Mouse (Mus musculus) limb, embryonic 14.5 days (tissue): ENCODE results near the gene Gm28048. TPM values are rescaled to one million over a fixed set of nuclear protein-coding genes. Genes with fewer than 3 reads are reported as not detected.

Experiments used
- ATAC-seq: fragments of 200-750 bp; cut with Nextera tagmentation; 2 replicates; pipeline ENCODE4 v1.8.0; 2017; ENCODE audit warnings: low read depth, moderate number of reproducible peaks, moderate TSS enrichment; ENCODE audit not compliant: low FRiP score
- DNase-seq: peaks from one replicate; pipeline ENCODE4 v3.0.0-alpha.2; 2015; ENCODE audit warnings: low spot score
- H3K27ac ChIP-seq: fragments of 300-500 bp; sonication (generic); replicated peaks from 2 replicates; pipeline ENCODE4 v1.5.1; 2014; ENCODE audit warnings: low read depth, mild to moderate bottlenecking, low read length, moderate library complexity, mixed read lengths
- H3K27me3 ChIP-seq: fragments of 300-500 bp; sonication (generic); 2 replicates; pipeline ENCODE4 v1.6.1; 2014; ENCODE audit warnings: low read length, mixed read lengths; ENCODE audit not compliant: control insufficient read depth, insufficient read depth
- H3K36me3 ChIP-seq: fragments of 300-500 bp; sonication (generic); 2 replicates; pipeline ENCODE4 v1.6.1; 2014; ENCODE audit warnings: mild to moderate bottlenecking, low read length, moderate library complexity, mixed read lengths; ENCODE audit not compliant: control insufficient read depth, insufficient read depth
- H3K4me1 ChIP-seq: fragments of 300-500 bp; sonication (generic); 2 replicates; pipeline ENCODE4 v1.6.1; 2014; ENCODE audit warnings: antibody characterized with exemption, low read length, mixed read lengths; ENCODE audit not compliant: control insufficient read depth, insufficient read depth
- H3K4me2 ChIP-seq: fragments of 300-500 bp; sonication (generic); replicated peaks from 2 replicates; pipeline ENCODE4 v1.6.1; 2014; ENCODE audit warnings: low read depth, mild to moderate bottlenecking, low read length, moderate library complexity; ENCODE audit not compliant: severe bottlenecking
- H3K4me3 ChIP-seq: fragments of 300-500 bp; sonication (generic); replicated peaks from 2 replicates; pipeline ENCODE4 v1.5.1; 2014; ENCODE audit warnings: low read length
- H3K9ac ChIP-seq: fragments of 300-500 bp; sonication (generic); 2 replicates; pipeline ENCODE4 v1.6.1; 2014; ENCODE audit warnings: mild to moderate bottlenecking, low read depth, low read length, moderate library complexity; ENCODE audit not compliant: severe bottlenecking
- H3K9me3 ChIP-seq: fragments of 300-500 bp; sonication (generic); 2 replicates; pipeline ENCODE4 v1.6.1; 2016; ENCODE audit warnings: low read length; ENCODE audit not compliant: control insufficient read depth
- POLR2A ChIP-seq: fragments of 200-500 bp; IDR thresholded peaks from 2 replicates; pipeline ENCODE4 v1.8.0; 2012; ENCODE audit warnings: inconsistent platforms, mild to moderate bottlenecking, moderate library complexity, borderline replicate concordance; ENCODE audit not compliant: insufficient read depth, insufficient read length; ENCODE audit errors: extremely low read depth
- WGBS: fragments of 180-500 bp; shearing (Covaris S2); extraction: QIAGEN DNeasy Blood & Tissue Kit; methylation state at CpG from one replicate; pipeline ENCODE4 v1.1.7; 2014; 5-methylcytosine and 5-hydroxymethylcytosine counted together
- polyA plus RNA-seq, 2 experiments: library from polyadenylated mRNA; depleted of rRNA in 1 of 2; stranded (reverse) in 1 of 2; unstranded in 1 of 2; fragments of >200 nt; fragmentation: Nextera tagmentation in 1 of 2; extraction: Ambion mirVana in 1 of 2; gene quantifications; 2 replicates each; pipeline versions ENCODE4 v1.2.1 to v1.2.3; 2012 to 2014

The Gm28048 gene
- polyA plus RNA-seq, 2 experiments, result 2.4 to 10.4 TPM

- H3K27ac ChIP-seq, result no peak overlapping the region
- no peaks in the 10 kb centered on the region for H3K9me3 ChIP-seq
- H3K9ac ChIP-seq, result no peak overlapping the region
- ATAC-seq (no peak), DNase-seq (no peak)
- H3K27me3 ChIP-seq, result no peaks in the 10 kb centered on the region
- H3K4me1 ChIP-seq, result no peaks in the 10 kb centered on the region
- no peak for TF ChIP-seq POLR2A
- no peaks in the 10 kb centered on the region for H3K36me3 ChIP-seq
- H3K4me2 ChIP-seq, result no peak overlapping the region
- WGBS, result 94% methylated on average over 14 of the region's 14 CpGs
- no peak overlapping the region for H3K4me3 ChIP-seq
Observed at GRCm38 (mm10) chr11:23020841-23021240, 39.0 kb upstream of the Gm28048 start.

DNA sequence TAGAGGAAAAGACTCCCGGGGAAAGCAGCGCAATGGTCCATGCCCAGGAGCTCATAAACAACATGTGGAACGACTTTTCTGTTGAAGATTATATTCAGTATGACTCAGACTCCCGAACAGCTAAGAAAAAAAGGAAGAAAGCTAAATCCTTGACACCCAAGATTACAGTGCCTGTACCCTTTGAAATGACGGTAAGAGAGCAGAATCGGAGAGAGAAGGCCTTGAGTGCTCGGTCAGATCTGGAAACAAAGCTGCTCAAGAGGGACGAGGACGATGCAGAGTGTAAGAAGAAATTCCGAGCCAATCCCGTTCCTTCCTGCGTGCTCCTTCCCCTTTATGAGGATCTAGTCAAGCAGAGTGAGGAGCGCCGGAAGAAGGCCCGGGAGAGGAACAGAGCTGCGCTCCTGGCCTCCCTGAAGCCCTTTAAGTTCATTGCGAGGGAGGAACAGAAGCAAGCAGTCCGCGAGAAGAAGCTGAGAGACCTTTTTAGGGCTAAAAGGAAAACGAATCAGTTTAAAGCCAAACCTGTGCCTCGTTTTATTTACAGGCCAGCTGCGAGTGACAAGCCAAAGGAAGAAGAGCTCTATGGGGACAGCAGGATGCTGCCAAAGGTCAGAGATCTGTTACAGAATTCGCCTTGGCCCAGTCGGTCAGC is 38.4 kb upstream of the Gm28048 start:
- DNase-seq, result no peak
- Histone ChIP-seq H3K4me2 (no peak overlapping the region), H3K4me3 (no peak overlapping the region), H3K36me3 (no peaks in the 10 kb centered on the region), H3K9ac (no peak overlapping the region; the same call in 1 of the 2 replicates), H3K4me1 (no peaks in the 10 kb centered on the region), H3K9me3 (no peaks in the 10 kb centered on the region), H3K27me3 (no peaks in the 10 kb centered on the region), H3K27ac (no peak overlapping the region)
- ATAC-seq, result no peak
- WGBS, result 58% methylated on average over 24 of the region's 24 CpGs
- TF ChIP-seq POLR2A, result no peak

- DNase-seq (no peak), ATAC-seq (no peak)
- H3K9me3 ChIP-seq, result no peaks in the 10 kb centered on the region
- no peaks in the 10 kb centered on the region for H3K4me1 ChIP-seq
- no peak overlapping the region for H3K9ac ChIP-seq
- no peak overlapping the region for H3K4me3 ChIP-seq
- H3K27me3 ChIP-seq, result no peaks in the 10 kb centered on the region
- WGBS, result 88% methylated on average over 4 of the region's 4 CpGs
- H3K4me2 ChIP-seq, result no peak overlapping the region
- no peak for TF ChIP-seq POLR2A
- no peaks in the 10 kb centered on the region for H3K36me3 ChIP-seq
- H3K27ac ChIP-seq, result no peak overlapping the region
Observed at GRCm38 (mm10) chr11:23017943-23018342, 36.1 kb upstream of the Gm28048 start.

DNA sequence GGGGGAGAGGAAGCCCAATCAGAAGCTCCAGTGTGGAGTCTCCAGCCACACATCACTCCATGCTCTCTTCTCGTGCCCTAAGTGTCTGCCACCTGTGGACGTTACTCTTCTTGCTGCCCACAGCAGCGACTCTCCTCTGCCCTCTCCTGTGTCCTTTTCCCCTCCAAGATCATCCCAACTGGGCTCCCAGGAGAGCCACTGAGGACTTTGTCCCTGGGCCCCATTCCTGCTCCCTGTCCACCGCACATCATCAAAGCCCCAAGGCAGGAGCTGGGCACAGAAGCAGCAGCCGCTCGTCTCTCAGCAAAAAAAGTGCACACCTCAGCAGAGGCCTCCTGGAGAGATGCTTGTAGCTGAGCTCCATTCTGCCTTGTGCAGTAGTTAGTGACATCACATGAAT is 33.1 kb upstream of the Gm28048 start:
- 72% methylated on average over 6 of the region's 6 CpGs for WGBS
- Histone ChIP-seq H3K27me3 (no peaks in the 10 kb centered on the region), H3K9ac (no peak overlapping the region), H3K27ac (no peak overlapping the region), H3K4me3 (no peak overlapping the region), H3K4me1 (no peaks in the 10 kb centered on the region), H3K9me3 (no peaks in the 10 kb centered on the region), H3K4me2 (no peak overlapping the region), H3K36me3 (no peaks in the 10 kb centered on the region)
- DNase-seq, result no peak
- no peak for TF ChIP-seq POLR2A
- ATAC-seq, result no peak

GRCm38 (mm10) chr11:23013580-23014294 is 31.8 kb upstream of the Gm28048 start:
- Histone ChIP-seq H3K4me3 (no peak overlapping the region), H3K9ac (no peak overlapping the region), H3K4me1 (0 out of 2 replicates have a peak, but pooled peaks cover 3% of the 10 kb centered on the region), H3K9me3 (no peaks in the 10 kb centered on the region), H3K27me3 (no peaks in the 10 kb centered on the region), H3K36me3 (no peaks in the 10 kb centered on the region), H3K4me2 (no peak overlapping the region), H3K27ac (no peak overlapping the region)
- WGBS, result 84% methylated on average over 4 of the region's 4 CpGs
- DNase-seq (no peak), ATAC-seq (no peak)
- TF ChIP-seq POLR2A, result no peak
